Mouse (Mus musculus): Measurements from ENCODE around the gene Dspp. TPM values are rescaled to one million over a fixed set of nuclear protein-coding genes. Genes with fewer than 3 reads are reported as not detected.

The Dspp gene
- 0.03 TPM in 1 of 2 replicates, not detected in the other for polyA plus RNA-seq (2012; rRNA removed)

DNA sequence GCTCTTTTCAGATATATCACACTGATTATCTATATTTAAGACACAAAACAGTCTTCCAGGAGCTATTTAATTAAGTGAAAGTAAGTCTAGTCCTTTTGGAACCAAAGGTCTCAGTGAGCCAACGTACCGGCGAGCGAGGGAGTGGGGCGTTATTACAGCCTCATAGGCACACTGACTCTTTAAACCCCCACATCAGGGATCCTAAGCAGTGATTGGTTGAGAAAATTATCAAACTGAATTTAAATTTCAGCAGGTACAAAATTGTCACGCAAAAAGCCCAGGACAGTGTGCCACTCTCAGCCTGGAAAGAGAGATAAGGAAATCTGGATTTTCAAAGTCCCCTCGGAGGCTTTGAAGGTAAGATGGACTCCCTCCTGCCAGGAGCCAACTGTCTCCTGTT lies at the start of gene Dspp:
Gene Dspp, plus strand, starts transcription at position 301 of the 400 bp plus-strand sequence.

DNA sequence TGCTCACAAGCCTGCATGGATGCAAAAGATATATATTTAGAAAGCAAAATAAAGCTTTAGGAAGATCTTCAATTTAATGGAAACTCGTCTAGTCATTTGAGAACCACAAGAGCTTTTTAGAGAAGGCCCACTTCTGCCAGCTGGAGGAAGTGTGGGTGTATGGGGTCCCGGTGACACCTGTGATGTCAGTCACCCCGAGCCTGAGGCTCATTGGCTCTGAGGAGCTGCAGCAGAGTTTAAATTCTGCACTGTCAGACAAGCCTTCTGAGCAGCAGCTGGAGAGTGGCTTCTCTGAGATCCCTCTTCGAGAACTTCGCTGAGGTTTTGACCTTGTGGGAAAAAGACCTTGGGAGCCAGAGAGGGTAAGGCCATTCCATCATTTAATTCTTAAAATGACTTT lies 31.8 kb downstream of the Dspp start, which contains the start of gene Dmp1:
Gene Dmp1, plus strand, starts transcription at position 263 of the 400 bp plus-strand sequence.

Other genes starting within 250 kb of the Dspp start
- 0.04 TPM in 1 of 2 replicates, not detected in the other for gene Hsd17b13, start 193.3 kb upstream of the Dspp start, polyA plus RNA-seq (2012; rRNA removed)
- 16.9 and 18.0 TPM in 2 replicates for gene Hsd17b11, start 148.8 kb upstream of the Dspp start, polyA plus RNA-seq (2012; rRNA removed)
- 55.7 and 56.2 TPM in 2 replicates for gene Nudt9, start 124.4 kb upstream of the Dspp start, polyA plus RNA-seq (2012; rRNA removed)
- gene Gm17660, start 93.1 kb upstream of the Dspp start, polyA plus RNA-seq (2012; rRNA removed) = 0.19 TPM in 1 of 2 replicates, not detected in the other
- gene Sparcl1, start 57.0 kb upstream of the Dspp start, polyA plus RNA-seq (2012; rRNA removed) = 282 and 331 TPM in 2 replicates
- gene Dmp1, start 31.9 kb downstream of the Dspp start, polyA plus RNA-seq (2012; rRNA removed) = 0.09 and 2.5 TPM in 2 replicates
- gene Ibsp, start 128.5 kb downstream of the Dspp start, polyA plus RNA-seq (2012; rRNA removed) = 0.58 and 35.9 TPM in 2 replicates
- gene Mepe, start 154.6 kb downstream of the Dspp start, polyA plus RNA-seq (2012; rRNA removed) = 0.09 TPM in 1 of 2 replicates, not detected in the other

All from central nervous system, embryonic 18 days (tissue).